Mouse (Mus musculus) testis, adult 2 months (tissue): ENCODE data around the gene Itih3.

Experiments used
- CTCF ChIP-seq: fragments of 200-500 bp; IDR thresholded peaks from 2 replicates; pipeline ENCODE4 v1.5.1; 2012; ENCODE audit warnings: low read depth, mild to moderate bottlenecking, inconsistent platforms, low read length, moderate library complexity; ENCODE audit not compliant: control insufficient read depth, insufficient read depth, insufficient replicate concordance
- POLR2A ChIP-seq: fragments of 200-500 bp; IDR thresholded peaks from 2 replicates; pipeline ENCODE4 v1.6.1; 2012; ENCODE audit warnings: low read depth, mild to moderate bottlenecking, inconsistent platforms, low read length, moderate library complexity; ENCODE audit not compliant: control insufficient read depth

- TF ChIP-seq CTCF (peak; percentile 40; the same call in 1 of the 2 replicates), POLR2A (no peak)
Measured at GRCm38 (mm10) chr14:30943860-30944674, 20.5 kb upstream of the Itih3 start.
